Mouse (Mus musculus) thymus, adult 2 months (tissue): ENCODE data around the gene Pik3r5.

Experiments used
- CTCF ChIP-seq: fragments of 200-500 bp; IDR thresholded peaks from 2 replicates; pipeline ENCODE4 v1.5.1; 2012; ENCODE audit warnings: mild to moderate bottlenecking, control low read depth, low read length, moderate library complexity, borderline replicate concordance; ENCODE audit not compliant: control insufficient read depth, poor library complexity, insufficient read depth; ENCODE audit errors: extremely low read depth
- POLR2A ChIP-seq: fragments of 200-500 bp; IDR thresholded peaks from 2 replicates; pipeline ENCODE4 v1.6.1; 2012; ENCODE audit warnings: mild to moderate bottlenecking, low read length, control low read depth, moderate library complexity; ENCODE audit not compliant: control insufficient read depth, poor library complexity, insufficient read depth; ENCODE audit errors: extremely low read depth

DNA sequence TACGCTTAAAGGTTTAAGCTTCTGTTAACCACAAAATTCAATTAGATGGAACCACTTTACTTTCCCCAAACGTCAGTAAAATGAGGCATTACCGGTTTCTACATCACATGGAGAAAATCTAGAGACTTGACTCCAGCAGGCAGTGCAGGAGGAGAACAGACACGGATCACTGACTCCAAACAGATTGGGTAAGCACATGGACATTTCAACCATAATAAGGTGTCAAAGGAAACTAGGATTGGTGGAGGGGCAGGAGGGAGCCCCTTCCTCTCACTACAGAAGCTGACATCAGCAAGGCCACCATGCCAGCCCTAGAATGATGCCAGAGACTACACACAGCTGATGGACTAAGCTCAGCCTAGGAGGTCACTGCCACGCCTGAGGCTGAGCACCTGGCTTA lies 36.4 kb upstream of the Pik3r5 start:
- TF ChIP-seq CTCF (no peak), POLR2A (no peak)
